Mouse (Mus musculus) megakaryocyte-erythroid progenitor cell, adult 5-6 weeks (primary cell): ENCODE measurements around the gene Nrl. TPM values are rescaled to one million over a fixed set of nuclear protein-coding genes. Genes with fewer than 3 reads are reported as not detected.

Experiments used
- ATAC-seq: replicated peaks from 2 replicates; pipeline ENCODE4 v1.8.0; 2016; ENCODE audit warnings: mild to moderate bottlenecking, inconsistent platforms; ENCODE audit not compliant: severe bottlenecking, poor library complexity, low FRiP score, low TSS enrichment
- total RNA-seq, 2 experiments: library from RNA; stranded (forward) in 1 of 2; stranded (reverse) in 1 of 2; fragments of 200-1000, 215-1000 nt in 1 of 2; fragments of >200 nt in 1 of 2; fragmentation: Nextera tagmentation in 1 of 2; gene quantifications; 2 replicates each; pipeline ENCODE4 v1.2.3; 2014 to 2017

The Nrl gene
- total RNA-seq, 2 experiments from 2014 or later = not detected

- ATAC-seq = peak; percentile 89
These were observed 15.4 kb upstream of the Nrl start, which contains the start of gene Pck2 for GRCm38 (mm10) chr14:55540067-55540786. TSS of gene Pck2 (plus strand) at chr14:55540266.

DNA sequence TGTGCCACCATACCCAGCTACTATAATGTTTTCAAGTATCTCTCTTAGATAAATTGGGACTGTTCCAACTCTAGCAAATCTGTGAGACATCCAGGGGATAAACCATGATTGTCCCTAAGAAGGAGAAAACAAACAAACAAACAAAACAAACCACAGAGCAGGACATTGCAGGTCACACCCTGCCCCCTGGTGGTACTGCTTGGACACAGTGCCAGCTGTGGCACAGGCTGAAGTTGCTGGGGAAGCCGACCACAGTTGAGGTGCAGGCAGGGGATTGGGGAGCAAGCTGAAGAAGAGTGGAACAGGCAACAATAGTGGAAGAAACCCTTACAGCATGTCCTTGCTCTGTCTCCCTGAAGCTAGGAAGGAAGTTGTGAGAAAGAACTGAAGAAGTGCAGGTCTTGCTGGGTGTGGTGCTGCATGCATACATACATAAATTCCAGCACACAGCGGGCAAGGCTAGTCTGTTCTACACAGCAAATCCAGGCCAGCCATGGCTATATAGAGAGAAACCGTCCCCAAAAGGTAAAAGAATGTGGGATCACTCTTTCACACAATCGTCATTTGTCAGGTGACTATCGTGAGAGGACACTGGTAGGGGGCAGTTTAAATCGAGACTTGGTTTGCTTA is 11.4 kb upstream of the Nrl start:
- 0 out of 2 replicates have a peak, but pooled peaks have one; percentile 28 for ATAC-seq

GRCm38 (mm10) chr14:55527940-55528339 is 3.2 kb upstream of the Nrl start:
- ATAC-seq = no peak

- ATAC-seq = no peak
These were observed 1.9 kb upstream of the Nrl start for GRCm38 (mm10) chr14:55526674-55527073.

DNA sequence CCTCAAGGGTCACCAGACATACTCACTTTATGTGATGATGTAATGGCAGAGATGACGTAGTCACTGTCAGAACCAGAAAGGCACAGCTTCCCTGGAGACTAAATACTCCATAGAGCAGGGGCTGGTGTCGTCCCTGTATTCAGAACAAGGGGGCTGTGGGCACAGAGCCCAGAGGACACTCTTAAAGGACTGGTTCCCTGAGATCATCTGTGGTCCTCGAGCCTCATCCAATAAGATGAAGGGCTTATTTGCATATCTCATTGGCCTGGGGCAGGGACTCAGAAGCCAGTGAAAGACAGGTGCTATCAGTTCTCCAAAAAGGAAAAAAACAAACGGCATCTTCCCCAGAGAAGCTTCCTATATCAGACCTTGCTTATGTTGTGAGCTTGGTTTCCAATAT is 719 bp downstream of the Nrl start:
- no peak for ATAC-seq

DNA sequence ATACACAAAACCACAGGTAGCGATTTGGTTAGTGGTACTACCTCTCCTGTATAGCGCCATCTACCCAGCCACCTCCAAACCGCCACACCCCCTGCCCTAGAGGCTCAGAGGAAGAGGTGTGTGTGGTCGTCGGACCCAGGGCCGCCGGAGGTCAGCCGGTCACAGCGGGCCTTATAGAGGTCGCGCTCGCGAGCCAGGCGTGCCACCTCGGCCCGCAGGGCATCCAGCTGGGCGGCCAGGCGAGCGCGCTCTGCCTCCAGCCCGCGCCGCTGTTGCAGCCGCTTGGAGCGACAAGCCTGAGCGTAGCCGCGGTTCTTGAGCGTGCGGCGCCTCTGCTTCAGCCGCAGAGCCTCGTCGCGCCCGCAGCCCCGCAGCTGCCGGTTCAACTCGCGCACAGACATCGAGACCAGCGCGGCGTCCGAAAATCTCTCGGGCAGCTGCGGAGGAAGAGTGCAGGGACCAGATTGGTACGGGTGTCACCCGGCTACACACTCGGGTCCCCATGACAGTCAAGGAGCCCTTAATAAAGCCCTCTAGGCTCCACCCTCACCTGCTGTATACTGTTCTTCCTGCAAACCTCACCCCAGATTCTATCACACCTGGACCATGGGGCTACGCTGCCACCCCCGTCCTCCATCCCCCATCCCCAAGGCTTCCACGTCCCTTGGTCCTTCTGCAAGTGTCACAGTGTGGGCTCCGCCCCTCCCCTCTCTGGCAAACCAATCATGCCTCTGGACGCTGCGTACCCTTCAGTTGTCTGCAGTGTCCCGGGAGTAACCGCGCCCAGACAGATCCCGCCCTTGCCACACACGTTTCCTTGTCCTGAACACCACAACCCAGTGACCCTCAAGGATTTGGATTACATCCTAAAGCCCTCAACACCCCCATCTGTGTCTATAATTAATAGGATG is 4.1 kb downstream of the Nrl start:
- no peak for ATAC-seq

DNA sequence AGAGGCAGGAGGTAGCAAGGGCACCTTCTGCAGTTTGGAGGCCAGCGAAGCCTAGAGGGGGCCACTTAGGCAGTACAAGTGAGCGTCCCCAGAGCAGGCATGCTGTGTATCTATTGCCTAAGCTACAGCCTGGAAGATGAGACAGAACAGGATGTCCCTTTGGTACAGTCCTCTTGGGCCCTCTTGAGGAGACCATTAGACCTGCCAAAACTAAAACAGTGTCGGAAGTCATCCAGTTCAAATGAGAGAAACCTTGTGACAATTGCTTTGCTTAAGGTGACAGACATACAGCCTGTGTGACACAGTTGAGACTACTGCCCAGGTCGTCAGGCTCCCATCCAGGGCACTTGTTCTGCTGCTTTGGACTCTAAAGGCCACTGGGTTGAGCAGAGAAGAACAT is 5.2 kb downstream of the Nrl start:
- no peak for ATAC-seq

GRCm38 (mm10) chr14:55518897-55519296 is 5.9 kb downstream of the Nrl start:
- ATAC-seq = no peak

GRCm38 (mm10) chr14:55515846-55516245 is 8.9 kb downstream of the Nrl start:
- no peak for ATAC-seq

DNA sequence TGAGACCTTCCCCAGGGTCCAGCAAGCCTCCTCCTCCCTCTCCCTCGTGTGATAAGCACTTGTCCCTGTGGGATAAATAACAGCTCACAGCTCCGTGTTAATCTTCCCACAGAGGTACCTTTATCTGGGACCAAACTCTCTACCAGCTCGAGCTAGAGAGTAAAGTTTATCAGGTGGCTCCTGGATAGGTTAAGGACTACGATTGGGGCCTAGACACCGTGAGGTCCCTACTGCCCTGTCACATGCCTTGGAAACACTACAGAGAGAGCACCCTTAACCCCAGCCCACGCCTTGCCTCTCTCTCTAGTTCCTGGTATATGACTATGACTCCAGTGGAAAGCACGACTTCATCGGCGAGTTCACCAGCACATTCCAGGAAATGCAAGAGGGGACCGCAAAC is 10.9 kb downstream of the Nrl start:
- no peak for ATAC-seq

DNA sequence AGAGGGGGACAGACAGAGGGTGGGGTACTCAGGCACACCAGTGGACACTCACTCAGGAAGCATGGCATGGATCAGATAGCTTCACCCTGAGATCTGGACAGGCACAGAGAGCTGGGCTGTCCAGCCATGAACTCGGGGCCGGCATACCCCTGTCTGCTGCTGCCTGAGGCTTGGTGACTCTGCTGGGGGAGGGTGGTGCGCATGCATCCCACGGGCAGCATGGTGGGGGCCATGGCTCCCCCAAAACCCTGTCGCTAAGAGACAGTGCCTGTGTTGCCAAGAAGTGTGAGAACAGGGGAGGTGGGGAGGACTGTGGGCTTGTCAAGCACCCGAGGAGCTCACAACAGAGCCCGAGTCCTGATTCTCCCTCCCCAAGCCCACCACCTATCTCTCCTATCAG is 13.7 kb downstream of the Nrl start:
- no peak for ATAC-seq

DNA sequence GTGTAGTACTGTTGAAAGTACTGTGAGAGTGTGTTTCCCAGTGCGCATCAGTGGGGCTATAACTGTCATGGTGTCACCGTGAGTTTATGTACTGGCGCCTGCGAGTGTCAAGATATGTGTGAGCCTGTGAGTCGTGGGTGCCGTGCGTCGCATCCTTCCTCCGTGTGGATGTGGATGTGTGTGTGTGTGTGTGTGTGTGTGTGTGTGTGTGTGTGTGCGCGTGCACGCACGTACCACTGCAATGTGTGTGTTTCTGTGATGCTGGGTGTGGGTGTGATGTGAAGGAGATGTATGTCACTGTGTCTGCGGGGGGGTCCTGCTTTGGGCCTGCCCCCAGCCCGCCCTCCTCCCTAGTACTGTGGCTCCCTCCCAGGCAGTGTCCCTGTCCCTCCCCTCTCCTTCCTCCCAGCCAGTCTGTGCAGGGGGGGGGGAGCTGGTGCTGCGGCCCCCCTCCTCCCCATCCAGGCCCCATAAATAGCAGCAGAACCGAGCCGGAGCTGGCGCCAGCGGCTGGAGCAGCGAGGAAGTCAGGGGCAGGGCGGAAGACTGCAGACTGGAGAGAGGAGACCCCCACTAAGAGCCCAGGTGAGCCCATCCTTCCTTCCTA is 14.6 kb downstream of the Nrl start, which contains the start of gene Cpne6:
Gene Cpne6 (plus strand): TSS at position 321 of the 607 bp plus-strand sequence.
- ATAC-seq = no peak

GRCm38 (mm10) chr14:55509540-55509939 is 15.2 kb downstream of the Nrl start:
- no peak for ATAC-seq

DNA sequence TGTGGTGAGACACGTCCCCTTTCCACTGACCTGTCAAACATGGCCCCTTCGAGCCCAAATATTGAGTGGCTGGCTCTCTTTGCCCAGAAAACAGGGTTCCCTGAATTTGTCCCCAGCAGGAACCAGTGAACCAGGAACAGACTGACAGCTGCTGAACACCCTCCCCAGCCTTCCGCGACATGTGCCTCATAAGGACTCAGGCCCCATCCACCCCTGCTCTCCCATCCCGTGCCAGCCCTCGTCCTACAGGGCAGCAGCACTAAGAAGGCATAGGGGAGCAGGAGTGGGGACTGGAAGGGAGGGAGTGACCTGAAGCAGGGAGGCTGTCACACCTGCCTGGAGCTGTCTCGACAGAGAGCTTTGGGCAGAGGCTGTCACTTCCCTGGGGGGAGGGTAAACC is 17.0 kb downstream of the Nrl start:
- no peak for ATAC-seq

GRCm38 (mm10) chr14:55505612-55506011 is 19.2 kb downstream of the Nrl start:
- no peak for ATAC-seq

DNA sequence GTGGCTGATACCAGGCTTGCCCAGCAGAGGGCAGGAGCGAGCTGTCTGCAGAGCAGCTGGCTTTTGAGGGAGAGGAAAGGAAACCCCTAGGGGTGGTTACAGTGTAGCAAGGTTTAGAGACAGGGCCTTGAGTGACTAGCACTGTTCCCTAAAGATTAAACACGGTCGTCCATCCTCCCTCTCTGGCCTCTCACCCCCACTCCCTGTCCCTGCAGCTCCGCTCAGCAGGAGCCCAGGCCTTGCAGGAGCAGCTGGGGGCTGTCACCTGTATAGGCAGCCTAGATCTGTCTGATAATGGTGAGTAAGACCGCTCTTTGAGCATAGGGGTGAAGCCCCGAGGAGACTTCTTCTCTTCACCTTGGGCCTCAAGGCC is 27.3 kb downstream of the Nrl start:
- ATAC-seq = peak; percentile 69

DNA sequence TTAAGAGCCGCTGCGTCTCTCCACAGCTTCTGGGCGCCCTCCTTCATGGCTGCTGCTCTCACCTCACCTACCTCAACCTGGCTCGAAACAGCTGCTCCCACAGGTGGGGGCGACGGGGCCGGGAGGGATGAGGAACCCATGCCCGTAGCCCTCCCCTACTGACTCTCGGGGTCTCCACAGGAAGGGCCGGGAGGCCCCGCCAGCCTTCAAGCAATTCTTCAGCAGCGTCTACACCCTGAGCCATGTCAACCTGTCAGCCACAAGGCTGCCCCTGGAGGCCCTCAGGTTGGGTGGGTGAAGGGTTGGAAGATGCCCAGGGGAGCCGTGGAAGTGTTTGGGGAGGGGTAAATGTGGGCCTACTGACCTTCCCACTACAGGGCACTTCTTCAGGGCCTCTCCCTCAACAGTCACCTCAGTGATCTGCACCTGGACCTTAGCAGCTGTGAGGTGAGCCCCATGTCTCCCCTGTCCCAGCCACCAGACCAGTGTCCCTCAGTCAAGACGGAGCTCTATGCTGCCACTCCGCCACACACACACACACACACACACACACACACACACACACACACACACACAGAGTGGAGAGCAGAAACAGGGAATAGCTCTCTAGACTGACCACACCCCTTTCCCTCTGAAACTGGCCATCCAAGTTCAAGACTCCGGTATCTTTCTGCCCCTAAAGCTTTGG is 27.9 kb downstream of the Nrl start:
- ATAC-seq = no peak

GRCm38 (mm10) chr14:55495509-55496240 is 29.1 kb downstream of the Nrl start:
- no peak for ATAC-seq

DNA sequence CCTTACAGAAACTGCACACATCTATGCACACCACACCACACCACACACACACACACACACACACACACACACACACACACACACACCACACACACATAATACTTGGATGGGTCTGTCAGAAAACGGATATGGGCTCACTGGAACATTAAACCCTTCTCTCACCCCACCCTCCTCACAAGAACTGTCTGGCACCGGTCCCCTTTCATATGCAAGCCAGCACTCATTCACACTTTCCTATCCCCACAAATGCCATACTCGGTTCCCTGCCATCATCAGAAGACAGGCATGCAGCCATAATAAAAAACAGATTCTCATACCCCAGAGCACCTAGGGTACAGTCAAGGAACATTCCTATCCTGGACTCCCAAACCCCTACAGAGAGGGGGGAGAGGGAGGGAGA is 32.7 kb downstream of the Nrl start:
- ATAC-seq = no peak
